Mouse (Mus musculus): ENCODE results near the gene Klf12. TPM values are rescaled to one million over a fixed set of nuclear protein-coding genes. Genes with fewer than 3 reads are reported as not detected.

Klf12 gene
- polyA plus RNA-seq, 1 experiment = 1.4 TPM

GRCm38 (mm10) chr14:100105570-100105969, 178.9 kb downstream of the Klf12 start:
- H3K36me3 ChIP-seq (ENCODE audit: control insufficient read depth, insufficient read depth) = no peaks in the 10 kb centered on the region
- H3K4me3 ChIP-seq = no peak overlapping the region
- no peak overlapping the region for H3K4me2 ChIP-seq (ENCODE audit: low read depth)
- H3K27me3 ChIP-seq (ENCODE audit: control insufficient read depth, insufficient read depth, insufficient read length) = no peaks in the 10 kb centered on the region
- H3ac ChIP-seq (ENCODE audit: control insufficient read depth, insufficient read length) = no peak overlapping the region
- TF ChIP-seq USF1 (IDR thresholded peaks at IDR 0.05; ENCODE audit: low read depth) = no peak
- no peak for TF ChIP-seq REST (IDR thresholded peaks at IDR 0.05; ENCODE audit: insufficient read depth, insufficient read length)
- TF ChIP-seq TCF3 (IDR thresholded peaks at IDR 0.05; ENCODE audit: insufficient read length, low read depth) = no peak
- TF ChIP-seq CEBPB (IDR thresholded peaks at IDR 0.05; ENCODE audit: insufficient read depth, poor library complexity, severe bottlenecking) = no peak
- no peaks in the 10 kb centered on the region for H3K79me2 ChIP-seq (ENCODE audit: control insufficient read depth, insufficient read depth)

GRCm38 (mm10) chr14:100104818-100105217, 179.7 kb downstream of the Klf12 start:
- Histone ChIP-seq H3K4me2 (ENCODE audit: low read depth) (no peak overlapping the region), H3K27me3 (ENCODE audit: control insufficient read depth, insufficient read depth, insufficient read length) (no peaks in the 10 kb centered on the region)
- TF ChIP-seq TCF3 (IDR thresholded peaks at IDR 0.05; ENCODE audit: insufficient read length, low read depth) = no peak
- TF ChIP-seq REST (IDR thresholded peaks at IDR 0.05; ENCODE audit: insufficient read depth, insufficient read length) = no peak
- no peak for TF ChIP-seq USF1 (IDR thresholded peaks at IDR 0.05; ENCODE audit: low read depth)
- TF ChIP-seq CEBPB (IDR thresholded peaks at IDR 0.05; ENCODE audit: insufficient read depth, poor library complexity, severe bottlenecking) = no peak
- TF ChIP-seq MYOG (IDR thresholded peaks at IDR 0.05; ENCODE audit: control insufficient read depth in 1 of 3, insufficient read depth in 1 of 3, insufficient read length in 2 of 3, low read depth in 2 of 3) = no peak
- TF ChIP-seq E2F4 (IDR thresholded peaks at IDR 0.05; ENCODE audit: insufficient read depth) = no peak
- no peak for TF ChIP-seq TCF12 (IDR thresholded peaks at IDR 0.05; ENCODE audit: insufficient read depth, poor library complexity, severe bottlenecking)

DNA sequence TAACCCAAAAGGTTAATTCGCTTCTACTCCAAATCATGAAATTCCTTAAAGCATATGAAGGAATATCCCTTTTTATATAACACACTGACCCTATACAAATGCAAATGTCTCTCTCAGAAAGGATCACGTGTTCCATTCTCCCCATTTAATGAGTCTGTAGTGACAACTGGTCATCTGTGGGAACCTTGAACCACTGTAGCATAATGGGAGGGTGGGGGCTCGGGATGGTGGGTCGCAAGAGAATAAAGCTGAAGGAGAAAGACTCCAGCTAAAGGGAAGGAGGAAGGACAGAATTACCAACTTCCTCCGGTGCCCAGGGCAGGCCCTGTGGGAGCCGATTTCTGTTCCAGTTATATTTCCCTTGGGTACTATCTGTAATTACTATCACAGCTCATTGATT, 180.7 kb downstream of the Klf12 start:
- H3K27me3 ChIP-seq (ENCODE audit: control insufficient read depth, insufficient read depth, insufficient read length) = no peaks in the 10 kb centered on the region
- H3K79me2 ChIP-seq (ENCODE audit: control insufficient read depth, insufficient read depth) = no peaks in the 10 kb centered on the region
- H3ac ChIP-seq (ENCODE audit: control insufficient read depth, insufficient read length) = no peak overlapping the region
- H3K36me3 ChIP-seq (ENCODE audit: control insufficient read depth, insufficient read depth) = no peaks in the 10 kb centered on the region
- no peak overlapping the region for H3K4me3 ChIP-seq
- no peak overlapping the region for H3K4me2 ChIP-seq (ENCODE audit: low read depth)
- TF ChIP-seq SRF (IDR thresholded peaks at IDR 0.05; ENCODE audit: control insufficient read depth, insufficient read length, low read depth) = no peak
- no peak for TF ChIP-seq REST (IDR thresholded peaks at IDR 0.05; ENCODE audit: insufficient read depth, insufficient read length)
- TF ChIP-seq MYOD1 (IDR thresholded peaks at IDR 0.05; ENCODE audit: control insufficient read depth in 1 of 3, insufficient read length in 2 of 3, low read depth in 2 of 3) = no peak
- TF ChIP-seq POLR2A (IDR thresholded peaks at IDR 0.05; ENCODE audit: insufficient read length, low read depth) = no peak
- no peak for TF ChIP-seq MAX (IDR thresholded peaks at IDR 0.05; ENCODE audit: low read depth)
- no peak for TF ChIP-seq CEBPB (IDR thresholded peaks at IDR 0.05; ENCODE audit: insufficient read depth, poor library complexity, severe bottlenecking)
- TF ChIP-seq E2F4 (IDR thresholded peaks at IDR 0.05; ENCODE audit: insufficient read depth) = no peak
- TF ChIP-seq TCF12 (IDR thresholded peaks at IDR 0.05; ENCODE audit: insufficient read depth, poor library complexity, severe bottlenecking) = no peak
- no peak for TF ChIP-seq POLR2AphosphoS2 (IDR thresholded peaks at IDR 0.05; ENCODE audit: insufficient read length, low read depth)
- TF ChIP-seq MYOG (IDR thresholded peaks at IDR 0.05; ENCODE audit: control insufficient read depth in 1 of 3, insufficient read depth in 1 of 3, insufficient read length in 2 of 3, low read depth in 2 of 3) = no peak
- no peak for TF ChIP-seq USF1 (IDR thresholded peaks at IDR 0.05; ENCODE audit: low read depth)
- TF ChIP-seq TCF3 (IDR thresholded peaks at IDR 0.05; ENCODE audit: insufficient read length, low read depth) = no peak

More at GRCm38 (mm10) chr14:100104818-100105217, 179.7 kb downstream of the Klf12 start:
- Histone ChIP-seq H3K4me3 (no peak overlapping the region), H3K79me2 (ENCODE audit: control insufficient read depth, insufficient read depth) (no peaks in the 10 kb centered on the region), H3K36me3 (ENCODE audit: control insufficient read depth, insufficient read depth) (no peaks in the 10 kb centered on the region), H3ac (ENCODE audit: control insufficient read depth, insufficient read length) (no peak overlapping the region)

DNA sequence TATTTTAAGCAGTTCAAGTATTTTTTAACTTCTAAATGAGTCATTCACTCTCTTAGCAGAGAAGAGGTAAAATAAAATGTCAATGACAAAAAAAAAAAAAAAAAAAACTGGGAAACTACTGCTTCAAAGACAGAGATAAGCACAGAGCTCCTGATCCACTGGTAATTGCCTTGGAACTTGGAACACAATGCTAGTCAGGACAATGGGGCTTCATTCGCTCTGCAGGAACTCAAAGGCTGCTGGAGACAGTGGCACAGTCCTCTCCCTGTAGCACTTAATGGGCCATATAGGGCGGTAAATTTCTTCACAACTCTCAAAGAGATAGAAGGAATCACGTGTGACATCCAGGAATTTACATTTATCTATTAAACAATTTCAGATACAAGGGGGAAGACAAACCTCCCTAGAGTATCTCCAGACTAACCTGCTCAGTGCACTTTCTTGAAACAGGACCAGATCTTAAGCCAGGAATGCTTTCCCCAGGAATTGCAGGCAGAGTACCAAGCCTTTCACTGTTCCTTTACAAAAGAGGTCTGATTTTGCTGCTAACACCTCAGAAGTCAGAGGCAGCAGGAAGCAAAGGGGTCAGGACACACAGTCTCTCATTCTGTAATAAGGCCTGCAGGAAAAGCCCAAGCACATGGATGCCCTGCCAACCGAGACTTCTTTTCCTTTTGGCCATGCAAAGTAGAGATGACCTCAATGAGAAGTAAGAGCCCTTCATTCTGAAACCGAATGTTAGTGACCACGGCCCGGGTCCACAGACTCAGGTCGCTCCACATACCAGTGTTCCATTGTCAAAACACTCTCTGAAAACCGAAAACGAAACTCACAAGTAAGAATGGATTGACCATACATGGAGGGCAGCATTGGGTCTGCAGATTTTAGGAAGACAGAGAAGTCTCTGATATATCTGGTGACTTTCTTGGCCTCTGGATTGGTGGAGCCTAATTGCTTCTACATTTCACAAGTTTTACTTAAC, 187.0 kb downstream of the Klf12 start:
- TF ChIP-seq MYOD1 (IDR thresholded peaks at IDR 0.05; ENCODE audit: control insufficient read depth in 1 of 3, insufficient read length in 2 of 3, low read depth in 2 of 3) (no peak), CEBPB (IDR thresholded peaks at IDR 0.05; ENCODE audit: insufficient read depth, poor library complexity, severe bottlenecking) (no peak), TCF12 (IDR thresholded peaks at IDR 0.05; ENCODE audit: insufficient read depth, poor library complexity, severe bottlenecking) (no peak), POLR2A (IDR thresholded peaks at IDR 0.05; ENCODE audit: insufficient read length, low read depth) (no peak), E2F4 (IDR thresholded peaks at IDR 0.05; ENCODE audit: insufficient read depth) (no peak), USF1 (IDR thresholded peaks at IDR 0.05; ENCODE audit: low read depth) (no peak)
- Histone ChIP-seq H3K36me3 (ENCODE audit: control insufficient read depth, insufficient read depth) (no peaks in the 10 kb centered on the region), H3ac (ENCODE audit: control insufficient read depth, insufficient read length) (no peak overlapping the region), H3K4me3 (no peak overlapping the region), H3K79me2 (ENCODE audit: control insufficient read depth, insufficient read depth) (no peaks in the 10 kb centered on the region), H3K4me2 (ENCODE audit: low read depth) (no peak overlapping the region), H3K27me3 (ENCODE audit: control insufficient read depth, insufficient read depth, insufficient read length) (no peaks in the 10 kb centered on the region)

GRCm38 (mm10) chr14:100095730-100096129, 188.7 kb downstream of the Klf12 start:
- no peak overlapping the region for H3K4me3 ChIP-seq
- no peaks in the 10 kb centered on the region for H3K27me3 ChIP-seq (ENCODE audit: control insufficient read depth, insufficient read depth, insufficient read length)
- TF ChIP-seq REST (IDR thresholded peaks at IDR 0.05; ENCODE audit: insufficient read depth, insufficient read length) = no peak
- H3ac ChIP-seq (ENCODE audit: control insufficient read depth, insufficient read length) = no peak overlapping the region
- no peak overlapping the region for H3K4me2 ChIP-seq (ENCODE audit: low read depth)
- H3K36me3 ChIP-seq (ENCODE audit: control insufficient read depth, insufficient read depth) = no peaks in the 10 kb centered on the region
- H3K79me2 ChIP-seq (ENCODE audit: control insufficient read depth, insufficient read depth) = no peaks in the 10 kb centered on the region
